ENCODE assay signal across 8 mouse cellular contexts in genomic region chr11:117912684-117913352, GRCm38 (mm10). TPM values are rescaled to one million over a fixed set of nuclear protein-coding genes. Genes with fewer than 3 reads are reported as not detected.
DNase-seq lines count a peak whose midpoint lies in the region; ATAC-seq and TF ChIP-seq lines count a peak whose summit lies in the region.

No protein-coding gene starts in this region.

- H3K9me3 ChIP-seq in embryonic facial prominence, embryonic 12.5 days, result peaks cover 7% of the 10 kb centered on the region; the same call in 1 of the 2 replicates
- peaks cover 7% of the 10 kb centered on the region; the same call in 1 of the 2 replicates for H3K9me3 ChIP-seq in kidney, embryonic 14.5 days (ENCODE audit: control insufficient read depth, low read length)
- no peaks in the 10 kb centered on the region for H3K9me3 ChIP-seq in limb, embryonic 15.5 days
- H3K9me3 ChIP-seq in stomach, embryonic 15.5 days, result no peaks in the 10 kb centered on the region

- H3K4me1 ChIP-seq in embryonic facial prominence, embryonic 12.5 days, result peaks cover 7% of the 10 kb centered on the region; the same call in 1 of the 2 replicates
- no peaks in the 10 kb centered on the region for H3K4me1 ChIP-seq in kidney, embryonic 14.5 days (ENCODE audit: control insufficient read depth, insufficient read depth, low read length)
- H3K4me1 ChIP-seq in limb, embryonic 15.5 days, result peaks cover 7% of the 10 kb centered on the region
- 0 out of 2 replicates have a peak, but pooled peaks cover 9% of the 10 kb centered on the region for H3K4me1 ChIP-seq in stomach, embryonic 15.5 days

- no peak overlapping the region for H3ac ChIP-seq in C2C12 (ENCODE audit: control insufficient read depth, insufficient read length, low read depth)

- peak; percentile 94 for DNase-seq in adrenal gland, postnatal 10 days
- DNase-seq in heart, adult 9 months (ENCODE audit: low spot score in 2 of 2), result peak; percentile 77 to 85
- peak; percentile 88 for DNase-seq in naive thymus-derived CD4-positive, alpha-beta T cell, adult 2 months (ENCODE audit: low read depth)

- H3K79me2 ChIP-seq in C2C12 (ENCODE audit: control insufficient read depth, insufficient read depth), result no peaks in the 10 kb centered on the region

- H3K79me3 ChIP-seq in C2C12 (ENCODE audit: low read depth), result no peaks in the 10 kb centered on the region

- H3K27me3 ChIP-seq in C2C12 (ENCODE audit: control insufficient read depth, insufficient read depth, insufficient read length), result no peaks in the 10 kb centered on the region
- no peaks in the 10 kb centered on the region for H3K27me3 ChIP-seq in embryonic facial prominence, embryonic 12.5 days
- no peaks in the 10 kb centered on the region for H3K27me3 ChIP-seq in kidney, embryonic 14.5 days (ENCODE audit: control insufficient read depth, insufficient read depth, low read length)
- no peaks in the 10 kb centered on the region for H3K27me3 ChIP-seq in limb, embryonic 15.5 days
- no peaks in the 10 kb centered on the region for H3K27me3 ChIP-seq in stomach, embryonic 15.5 days (replicated peaks)

- no peak overlapping the region for H3K9ac ChIP-seq in embryonic facial prominence, embryonic 12.5 days
- H3K9ac ChIP-seq in kidney, embryonic 14.5 days (ENCODE audit: low read depth, low read length), result peak overlapping the region; percentile 31; the same call in 1 of the 2 replicates
- no peak overlapping the region for H3K9ac ChIP-seq in limb, embryonic 15.5 days
- no peak overlapping the region for H3K9ac ChIP-seq in stomach, embryonic 15.5 days

- TF ChIP-seq CTCF in C2C12 (IDR thresholded peaks at IDR 0.05; ENCODE audit: control insufficient read depth, insufficient read depth, insufficient read length), result peak; percentile 97

- H3K36me3 ChIP-seq in C2C12 (ENCODE audit: control insufficient read depth, insufficient read depth), result no peaks in the 10 kb centered on the region
- H3K36me3 ChIP-seq in embryonic facial prominence, embryonic 12.5 days, result no peaks in the 10 kb centered on the region
- no peaks in the 10 kb centered on the region for H3K36me3 ChIP-seq in kidney, embryonic 14.5 days (ENCODE audit: control insufficient read depth, insufficient read depth, low read length)
- no peaks in the 10 kb centered on the region for H3K36me3 ChIP-seq in limb, embryonic 15.5 days
- no peaks in the 10 kb centered on the region for H3K36me3 ChIP-seq in stomach, embryonic 15.5 days

- peak; percentile 54; the same call in 1 of the 2 replicates for ATAC-seq in embryonic facial prominence, embryonic 12.5 days (ENCODE audit: insufficient number of reproducible peaks, insufficient read depth, low FRiP score, low TSS enrichment)
- ATAC-seq in kidney, embryonic 14.5 days (ENCODE audit: low FRiP score, low TSS enrichment), result peak; percentile 71
- peak; percentile 15; the same call in 1 of the 2 replicates for ATAC-seq in limb, embryonic 15.5 days (ENCODE audit: insufficient number of reproducible peaks, low FRiP score, low TSS enrichment, low read depth)
- ATAC-seq in stomach, embryonic 15.5 days (ENCODE audit: insufficient read depth, low FRiP score, low read depth), result peak; percentile 61

- H3K27ac ChIP-seq in embryonic facial prominence, embryonic 12.5 days, result no peak overlapping the region
- H3K27ac ChIP-seq in kidney, embryonic 14.5 days (ENCODE audit: low read depth, low read length), result no peak overlapping the region
- H3K27ac ChIP-seq in limb, embryonic 15.5 days, result no peak overlapping the region
- 0 out of 2 replicates have a peak overlapping the region, but pooled peaks have one; percentile 40 for H3K27ac ChIP-seq in stomach, embryonic 15.5 days

- H3K4me2 ChIP-seq in embryonic facial prominence, embryonic 12.5 days (replicated peaks), result peak overlapping the region; percentile 24; the same call in 1 of the 2 replicates
- peak overlapping the region; percentile 15 for H3K4me2 ChIP-seq in kidney, embryonic 14.5 days (replicated peaks; ENCODE audit: low read depth, low read length)
- no peak overlapping the region for H3K4me2 ChIP-seq in limb, embryonic 15.5 days
- peak overlapping the region; percentile 34; the same call in 1 of the 2 replicates for H3K4me2 ChIP-seq in stomach, embryonic 15.5 days

- WGBS in embryonic facial prominence, embryonic 12.5 days, result 31% methylated on average over 13 of the region's 13 CpGs
- WGBS in kidney, embryonic 14.5 days, result 31% methylated on average over 13 of the region's 13 CpGs
- 30% methylated on average over 13 of the region's 13 CpGs for WGBS in limb, embryonic 15.5 days
- 28% methylated on average over 13 of the region's 13 CpGs for WGBS in stomach, embryonic 15.5 days

- no peak overlapping the region for H3K4me3 ChIP-seq in C2C12 (ENCODE audit: insufficient read depth, poor library complexity, severe bottlenecking)
- H3K4me3 ChIP-seq in embryonic facial prominence, embryonic 12.5 days, result no peak overlapping the region
- no peak overlapping the region for H3K4me3 ChIP-seq in kidney, embryonic 14.5 days (ENCODE audit: low read length)
- no peak overlapping the region for H3K4me3 ChIP-seq in limb, embryonic 15.5 days
- H3K4me3 ChIP-seq in stomach, embryonic 15.5 days (replicated peaks), result 0 out of 2 replicates have a peak overlapping the region, but pooled peaks have one; percentile 8

TF ChIP-seq in C2C12, 6 proteins besides CTCF, POLR2A, EP300 and RAD21:
- no peak for TF ChIP-seq FOSL1 (IDR thresholded peaks at IDR 0.05; ENCODE audit: insufficient read depth, low read length, poor library complexity, severe bottlenecking)
- TF ChIP-seq MYOD1 (IDR thresholded peaks at IDR 0.05; ENCODE audit: control insufficient read depth, insufficient read length, low read depth), result no peak
- TF ChIP-seq USF1 (IDR thresholded peaks at IDR 0.05; ENCODE audit: low read depth), result no peak
- no peak for TF ChIP-seq MYOG (IDR thresholded peaks at IDR 0.05; ENCODE audit: control insufficient read depth, extremely low read depth, insufficient read length)
- no peak for TF ChIP-seq CEBPB (IDR thresholded peaks at IDR 0.05; ENCODE audit: low read depth)
- no peak for TF ChIP-seq MAX (IDR thresholded peaks at IDR 0.05)

RNA-seq across cellular contexts. Expression of gene Tha1, which starts 39.5 kb away (rescaled TPM):
- polyA plus RNA-seq in C2C12 (2012; fragmentation: generic; extraction: Trizol), result 1.4 TPM
- 10 to 100 TPM in 1 of 2 experiments, 1 to 10 TPM in 1; 9.5 to 17.3 TPM for total RNA-seq in adrenal gland, postnatal 10 days (2021)
- polyA plus RNA-seq in embryonic facial prominence, embryonic 12.5 days (2016; fragmentation: Nextera tagmentation; extraction: Ambion mirVana), result 2.5 and 2.8 TPM in 2 replicates
- 4.3 and 5.1 TPM in 2 replicates for polyA plus RNA-seq in kidney, embryonic 14.5 days (2014; fragmentation: Nextera tagmentation; extraction: Ambion mirVana)
- polyA plus RNA-seq in limb, embryonic 15.5 days (2015; fragmentation: Nextera tagmentation; extraction: Ambion mirVana), result 3.5 and 4.1 TPM in 2 replicates
- polyA plus RNA-seq in stomach, embryonic 15.5 days (2015; fragmentation: Nextera tagmentation; extraction: Ambion mirVana), result 7.1 and 7.2 TPM in 2 replicates

RNA-seq across cellular contexts. Expression of gene Tmem235, which starts 52.3 kb away (rescaled TPM):
- 0.05 TPM for polyA plus RNA-seq in C2C12 (2012; fragmentation: generic; extraction: Trizol)
- not detected for total RNA-seq in adrenal gland, postnatal 10 days (2021)
- polyA plus RNA-seq in embryonic facial prominence, embryonic 12.5 days (2016; fragmentation: Nextera tagmentation; extraction: Ambion mirVana), result not detected in 2 replicates
- polyA plus RNA-seq in kidney, embryonic 14.5 days (2014; fragmentation: Nextera tagmentation; extraction: Ambion mirVana), result not detected in 2 replicates
- polyA plus RNA-seq in limb, embryonic 15.5 days (2015; fragmentation: Nextera tagmentation; extraction: Ambion mirVana), result not detected in 2 replicates
- polyA plus RNA-seq in stomach, embryonic 15.5 days (2015; fragmentation: Nextera tagmentation; extraction: Ambion mirVana), result not detected in 2 replicates

RNA-seq across cellular contexts. Expression of gene Socs3, which starts 57.0 kb away (rescaled TPM):
- polyA plus RNA-seq in C2C12 (2012; fragmentation: generic; extraction: Trizol), result 12.5 TPM
- 1 to 10 TPM; 5.0 to 9.0 TPM for total RNA-seq in adrenal gland, postnatal 10 days (2021)
- polyA plus RNA-seq in embryonic facial prominence, embryonic 12.5 days (2016; fragmentation: Nextera tagmentation; extraction: Ambion mirVana), result 18.4 and 19.3 TPM in 2 replicates
- polyA plus RNA-seq in kidney, embryonic 14.5 days (2014; fragmentation: Nextera tagmentation; extraction: Ambion mirVana), result 6.7 and 9.6 TPM in 2 replicates
- polyA plus RNA-seq in limb, embryonic 15.5 days (2015; fragmentation: Nextera tagmentation; extraction: Ambion mirVana), result 20.3 and 24.0 TPM in 2 replicates
- polyA plus RNA-seq in stomach, embryonic 15.5 days (2015; fragmentation: Nextera tagmentation; extraction: Ambion mirVana), result 16.0 and 18.5 TPM in 2 replicates

Comparison
In these comparisons a context has a peak if more than half of its experiments do, and no peak if none do; other contexts are left out.
1. ATAC-seq: peak in every context shown above with its lines; median percentile 71 in kidney, embryonic 14.5 days; 61 in stomach, embryonic 15.5 days; 54 in embryonic facial prominence, embryonic 12.5 days; 15 in limb, embryonic 15.5 days.